Mouse (Mus musculus) heart, postnatal 25 days (tissue): ENCODE measurements around the gene Med13l. TPM values are rescaled to one million over a fixed set of nuclear protein-coding genes. Genes with fewer than 3 reads are reported as not detected.
"Not testable (repeated sequence)": the region's sequence is repeated elsewhere in the genome, so short reads cannot be mapped to it uniquely, and the experiment has no call there.

Experiments used
- DNase-seq: peaks from one replicate; pipeline ENCODE4 v3.0.0; 2022; ENCODE audit warnings: low spot score
- intact Hi-C: fragments of 180-260 bp; cut with DNase I; formaldehyde crosslinking; loops from one replicate; pipeline ENCODE4 v1.15.1; 2025
- total RNA-seq, 2 experiments: library from RNA; stranded (reverse); gene quantifications; 2 replicates each; pipeline ENCODE4 v1.2.3; 2021

Gene Med13l
- total RNA-seq, 2 experiments from 2014 or later, result 29.9 to 30.8 TPM

DNA sequence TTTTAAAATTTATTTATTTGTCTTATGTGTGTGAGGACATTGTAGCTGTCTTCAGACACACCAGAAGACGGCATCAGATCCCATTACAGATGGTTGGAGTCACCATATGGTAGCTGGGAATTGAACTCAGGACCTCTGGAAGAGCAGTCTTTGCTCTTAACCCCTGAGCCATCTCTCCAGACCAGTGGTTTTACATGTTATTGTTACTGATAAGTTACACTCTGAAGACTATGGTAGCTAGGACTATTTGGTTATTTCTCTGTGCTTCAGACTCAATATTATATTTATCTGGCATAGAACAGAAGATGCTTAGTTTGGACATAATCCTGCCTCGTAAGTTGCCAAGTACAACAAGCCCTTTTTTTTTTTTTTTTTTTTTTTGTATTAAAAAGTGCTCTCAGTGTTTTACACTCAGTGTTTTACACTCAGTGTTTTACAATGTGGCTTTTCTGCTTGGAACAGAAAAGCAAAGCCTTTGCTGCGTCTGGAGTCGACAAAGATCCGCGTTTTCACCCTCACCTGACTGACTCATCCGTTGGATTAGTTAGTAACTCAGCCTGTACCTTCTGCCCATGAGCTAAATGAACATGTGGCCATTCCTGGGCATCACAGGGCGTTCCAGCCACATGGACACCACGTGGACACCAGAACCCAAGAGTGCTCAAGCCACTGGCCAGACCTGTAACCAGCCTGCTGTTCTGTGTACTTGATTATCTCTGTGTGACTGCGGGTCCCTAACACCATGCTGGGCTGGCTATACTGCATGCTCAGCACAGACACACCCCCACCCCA, 88.9 kb downstream of the Med13l start:
- intact Hi-C loops, result no loop called here
- DNase-seq, result no peak

DNA sequence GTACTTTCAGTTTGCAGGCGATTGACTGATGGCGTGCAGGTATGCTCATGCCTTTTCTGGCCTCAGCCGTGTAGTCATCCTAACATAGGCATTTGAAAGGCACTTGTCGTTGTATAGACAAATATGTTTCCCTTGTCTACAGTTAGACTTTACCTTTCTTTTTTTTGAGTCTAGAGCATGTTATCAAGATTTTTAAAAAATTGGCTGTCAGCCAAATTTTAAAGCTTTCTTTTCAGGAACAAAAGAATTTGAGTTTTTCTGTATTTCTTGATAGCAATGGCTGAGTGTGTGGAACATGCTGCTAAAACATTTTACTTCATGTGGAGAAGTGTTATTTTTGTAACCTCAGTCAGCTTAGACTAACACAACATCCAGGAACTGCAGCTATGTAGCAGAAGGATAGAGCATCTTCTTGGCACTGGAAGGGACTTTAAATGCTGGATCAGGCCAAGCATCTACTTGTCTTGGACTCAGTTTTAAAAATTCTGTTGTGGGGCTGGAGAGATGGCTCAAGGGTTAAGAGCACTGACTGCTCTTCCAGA, 89.6 kb downstream of the Med13l start:
- intact Hi-C loops, result no loop called here
- DNase-seq, result no peak

DNA sequence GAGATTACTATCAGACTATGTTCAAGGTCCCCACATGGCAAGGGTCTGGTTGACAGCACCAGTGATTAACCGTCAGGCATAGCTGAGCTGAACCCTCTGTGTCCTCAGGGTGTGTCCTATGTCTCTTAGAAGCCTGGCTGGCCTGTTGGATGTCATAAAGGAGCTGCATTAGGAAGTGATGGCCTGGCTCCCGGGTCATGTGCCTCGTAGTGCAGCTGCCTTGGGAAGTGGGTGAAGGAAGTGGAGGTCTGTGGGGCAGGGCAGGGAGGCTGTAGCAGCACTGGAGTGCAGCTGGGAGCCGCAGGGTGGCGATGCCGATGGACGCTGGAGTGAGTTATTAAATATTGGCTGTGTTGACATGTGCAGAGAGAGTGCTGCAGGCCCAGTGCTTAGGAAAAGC, 90.3 kb downstream of the Med13l start:
- intact Hi-C loops, result no loop called here
- no peak for DNase-seq

DNA sequence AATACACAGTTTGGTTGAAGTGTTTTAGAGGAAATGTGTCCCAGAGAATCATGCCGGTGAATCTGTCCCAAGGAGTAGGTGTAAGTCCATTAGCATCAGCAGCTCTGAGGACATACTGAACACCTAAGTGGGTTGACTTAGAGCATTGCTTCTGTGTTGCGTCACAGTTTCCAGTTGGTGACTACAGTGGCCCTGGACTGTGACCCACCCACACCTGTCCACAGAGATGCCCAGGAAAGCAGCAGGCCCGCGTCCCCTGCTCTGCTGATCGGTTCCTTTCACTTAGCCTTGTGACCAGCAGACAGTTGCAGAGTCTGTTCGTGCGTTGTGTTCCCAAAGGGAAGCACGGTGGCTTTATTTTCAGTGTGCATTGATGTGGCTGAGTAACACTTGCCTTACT, 92.1 kb downstream of the Med13l start:
- no peak for DNase-seq
- intact Hi-C loops, result loop anchor here (2.0 kb wide), 1 partner anchor 322 kb away; no protein-coding TSS in a partner anchor

DNA sequence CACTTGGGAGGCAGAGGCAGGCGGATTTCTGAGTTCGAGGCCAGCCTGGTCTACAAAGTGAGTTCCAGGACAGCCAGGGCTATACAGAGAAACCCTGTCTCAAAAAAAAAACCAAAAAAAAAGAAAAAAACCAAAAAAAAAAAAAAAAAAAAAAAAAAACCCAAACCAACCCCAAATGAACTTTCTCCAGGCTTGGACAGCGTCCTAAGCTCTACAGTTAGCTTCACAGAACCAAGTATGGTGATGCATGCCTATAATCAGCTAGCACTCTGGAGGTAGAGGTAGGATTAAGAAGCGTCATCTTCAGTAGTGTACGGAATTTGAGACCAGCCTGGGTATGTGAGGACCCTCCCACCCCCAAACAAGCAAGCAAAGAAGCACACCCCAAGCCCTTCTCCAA, 92.6 kb downstream of the Med13l start:
- DNase-seq, result not testable (repeated sequence)
- intact Hi-C loops, result loop anchor here (2.0 kb wide), 1 partner anchor 322 kb away; no protein-coding TSS in a partner anchor

DNA sequence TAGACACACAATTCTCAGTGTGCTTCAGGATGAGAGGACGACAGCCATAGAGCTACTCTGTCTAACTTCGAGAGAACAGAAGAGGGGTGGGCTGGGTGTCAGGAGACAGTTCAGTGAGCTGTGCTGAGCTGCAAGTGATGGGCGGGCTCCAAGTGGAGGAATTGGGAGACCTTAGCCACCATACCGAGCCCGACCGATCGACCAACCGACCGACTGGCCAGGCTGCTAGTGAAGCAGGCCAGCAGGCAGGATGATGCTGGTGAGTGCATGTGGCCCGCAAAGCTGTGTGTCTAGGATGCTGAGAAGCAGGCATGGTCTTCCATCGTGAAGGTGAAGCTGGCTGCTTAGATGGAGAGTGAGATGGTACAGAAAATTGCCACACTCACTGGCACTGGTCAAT, 94.1 kb downstream of the Med13l start:
- intact Hi-C loops, result loop anchor here (2.0 kb wide), 2 partner anchors 56 to 386 kb away; no protein-coding TSS in a partner anchor
- no peak for DNase-seq

DNA sequence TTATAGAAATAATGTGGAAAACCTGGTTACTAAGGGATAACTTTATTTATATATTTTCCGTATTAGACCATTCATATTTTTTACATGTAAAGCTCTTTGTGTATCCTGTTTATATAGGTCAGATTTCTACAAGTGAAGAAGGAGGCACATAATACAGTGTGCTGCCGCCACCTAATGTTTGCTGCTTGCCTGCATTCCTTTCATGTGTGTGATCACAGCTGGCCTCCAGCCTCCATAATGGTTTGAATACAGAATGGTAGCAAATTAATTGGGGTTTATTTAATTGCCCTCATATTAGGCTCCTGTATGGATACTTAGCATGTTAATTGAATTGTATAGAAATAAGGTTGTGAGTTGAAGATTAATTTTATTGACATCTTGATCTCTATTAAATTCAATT, 94.5 kb downstream of the Med13l start:
- no peak for DNase-seq
- intact Hi-C loops, result loop anchor here (2.0 to 5.0 kb wide), 4 partner anchors 52 to 386 kb away; no protein-coding TSS in a partner anchor

DNA sequence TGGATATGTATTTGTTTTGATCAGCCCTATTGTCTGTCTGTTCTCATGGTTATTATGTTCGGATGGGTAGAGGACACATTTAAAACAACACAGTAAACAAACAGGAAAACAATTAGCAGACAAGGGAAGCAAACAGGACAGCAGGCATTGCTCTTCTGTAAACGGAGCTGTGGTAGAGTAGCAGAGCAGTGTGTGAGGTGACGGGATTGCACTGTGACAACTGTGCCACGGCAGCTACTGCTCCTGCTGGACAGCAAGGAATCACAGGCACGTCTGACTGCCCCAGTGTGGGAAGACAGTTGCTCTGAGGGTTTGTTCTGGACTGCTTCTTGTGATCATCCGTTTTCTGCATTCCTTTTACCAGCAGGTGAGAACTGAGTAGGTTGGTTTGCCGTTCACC, 94.9 kb downstream of the Med13l start:
- intact Hi-C loops, result loop anchor here (2.0 to 5.0 kb wide), 4 partner anchors 52 to 387 kb away; no protein-coding TSS in a partner anchor
- no peak for DNase-seq

DNA sequence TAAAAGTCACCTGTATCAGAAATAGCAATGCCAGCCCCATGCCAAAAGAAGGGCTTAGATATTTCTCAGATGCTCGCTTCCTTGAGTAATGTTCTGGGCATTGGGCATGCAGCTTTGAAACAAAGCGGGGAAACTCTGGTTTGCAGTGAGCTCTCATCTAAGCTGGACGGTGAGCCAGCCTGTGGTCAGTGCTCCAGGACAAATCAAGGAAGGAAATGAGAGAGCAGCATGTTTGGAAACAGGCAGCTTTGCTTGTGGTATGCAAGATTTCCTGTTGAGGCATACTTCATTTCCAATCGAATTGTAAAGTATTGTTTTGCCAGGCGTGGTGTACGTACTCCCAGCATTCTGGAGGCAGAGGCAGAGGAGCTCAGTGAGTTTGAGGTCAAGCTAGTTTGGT, 95.5 kb downstream of the Med13l start:
- no peak for DNase-seq

DNA sequence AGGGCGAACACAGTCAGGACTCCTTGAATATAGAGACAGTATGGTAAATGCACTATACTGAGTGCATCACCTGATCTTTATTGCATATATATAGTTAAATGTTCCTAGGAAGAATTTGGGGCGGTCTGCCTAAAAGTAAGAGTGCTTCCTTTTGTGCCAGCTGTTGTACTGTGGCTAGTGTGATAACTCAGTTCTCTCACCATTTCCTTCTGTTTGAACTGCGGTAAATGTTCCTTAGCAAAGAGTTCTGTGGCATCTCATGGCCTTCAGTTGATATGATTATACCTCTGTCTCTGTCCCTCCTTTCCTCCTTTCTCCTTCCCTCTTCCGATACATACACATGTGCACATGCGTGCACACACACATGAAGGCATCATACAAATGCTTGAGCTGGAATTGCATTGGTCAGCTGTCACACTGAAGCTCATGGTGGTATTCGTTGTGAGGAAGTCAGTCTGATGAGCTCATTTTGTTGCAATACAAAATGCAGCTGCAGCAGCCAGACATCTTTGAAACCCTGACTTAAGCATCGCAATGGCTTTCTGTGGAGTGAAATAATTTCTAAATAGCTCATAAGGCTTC, 97.9 kb downstream of the Med13l start:
- intact Hi-C loops, result loop anchor here (5.0 kb wide), 2 partner anchors 49 to 79 kb away; no protein-coding TSS in a partner anchor
- DNase-seq, result no peak

More for the DNA sequence above, 95.5 kb downstream of the Med13l start:
- intact Hi-C loops, result loop anchor here (2.0 to 5.0 kb wide), 4 partner anchors 51 to 387 kb away; no protein-coding TSS in a partner anchor

DNA sequence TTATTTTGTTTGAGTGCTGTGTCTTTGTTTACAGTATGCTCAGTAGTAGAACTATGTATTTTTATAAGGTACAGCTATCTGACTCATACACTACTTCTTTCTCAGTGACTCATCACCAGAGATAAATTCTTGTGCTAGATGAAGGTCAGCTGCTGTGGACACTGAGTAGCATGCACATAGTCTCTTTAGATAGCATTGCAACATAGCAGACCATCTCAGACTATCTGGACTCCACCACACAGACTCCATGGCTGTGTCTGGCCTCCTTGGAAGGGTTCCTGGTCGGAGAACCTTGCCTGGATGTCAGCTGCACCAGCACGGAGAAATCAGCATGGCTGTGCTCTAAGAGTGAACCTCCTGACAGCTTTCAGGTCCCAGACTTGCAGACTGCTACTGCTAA, 99.2 kb downstream of the Med13l start:
- peak; percentile 36 for DNase-seq
- intact Hi-C loops, result loop anchor here (5.0 kb wide), 2 partner anchors 48 to 78 kb away; no protein-coding TSS in a partner anchor

DNA sequence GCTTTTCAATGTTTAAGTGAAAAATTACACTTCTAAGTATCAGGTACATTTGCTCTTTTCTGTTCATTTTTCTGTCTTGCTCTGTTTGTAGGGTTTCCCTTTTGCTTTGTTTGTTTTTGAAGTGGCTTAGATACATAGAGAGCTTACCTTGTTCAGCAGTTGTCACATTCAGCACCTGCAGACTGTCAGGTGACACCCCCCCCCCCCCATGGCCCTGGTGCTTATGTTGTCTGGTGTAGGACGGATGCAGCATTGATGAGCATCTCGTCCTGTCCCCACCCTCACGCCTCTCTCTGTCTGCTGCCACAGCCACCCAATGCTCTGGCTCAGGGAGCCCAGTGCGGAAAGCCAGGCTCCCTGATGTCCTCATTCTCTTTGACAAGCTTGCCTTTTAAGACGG, 101.3 kb downstream of the Med13l start:
- no peak for DNase-seq
- intact Hi-C loops, result no loop called here

DNA sequence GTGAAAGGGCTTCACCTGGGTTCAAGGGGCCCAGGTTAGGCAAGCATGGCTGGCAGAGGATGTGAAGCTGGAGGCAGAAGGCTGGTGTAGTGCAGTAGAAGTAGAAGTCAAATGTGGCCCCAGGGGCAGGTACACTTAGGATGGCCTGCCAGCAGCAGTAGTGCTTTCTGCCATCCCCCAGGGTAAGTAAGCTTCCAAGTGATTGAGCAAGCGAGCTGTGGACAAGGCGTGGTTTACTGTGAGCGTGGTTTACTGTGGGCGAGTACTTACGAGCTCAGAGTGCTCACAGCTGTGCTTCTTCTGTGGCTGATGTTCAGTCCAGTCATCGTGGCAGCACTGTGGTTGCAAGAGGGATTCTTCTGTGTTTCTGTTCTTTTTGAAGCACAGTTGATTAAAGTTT, 103.5 kb downstream of the Med13l start:
- peak; percentile 70 for DNase-seq
- intact Hi-C loops, result no loop called here

DNA sequence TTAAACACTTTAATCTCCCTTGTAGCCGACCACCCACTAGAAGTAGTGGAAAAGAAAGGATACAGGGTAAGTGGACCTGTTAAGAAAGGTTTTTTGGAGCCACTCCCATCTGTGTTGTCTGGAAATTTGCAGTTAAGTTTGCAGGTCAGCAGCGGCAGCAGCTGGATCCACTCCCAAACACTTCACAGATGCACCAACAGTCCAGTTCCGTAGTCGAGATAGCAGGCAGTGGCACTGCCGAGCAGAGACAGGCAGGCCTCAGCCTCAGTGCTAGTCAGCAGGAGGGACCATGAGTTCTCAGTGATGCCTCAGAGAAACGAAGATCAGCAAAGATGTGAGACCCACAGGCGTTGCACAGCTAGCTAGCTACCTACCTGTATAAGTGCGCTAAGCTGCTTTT, 104.5 kb downstream of the Med13l start:
- intact Hi-C loops, result no loop called here
- DNase-seq, result no peak

DNA sequence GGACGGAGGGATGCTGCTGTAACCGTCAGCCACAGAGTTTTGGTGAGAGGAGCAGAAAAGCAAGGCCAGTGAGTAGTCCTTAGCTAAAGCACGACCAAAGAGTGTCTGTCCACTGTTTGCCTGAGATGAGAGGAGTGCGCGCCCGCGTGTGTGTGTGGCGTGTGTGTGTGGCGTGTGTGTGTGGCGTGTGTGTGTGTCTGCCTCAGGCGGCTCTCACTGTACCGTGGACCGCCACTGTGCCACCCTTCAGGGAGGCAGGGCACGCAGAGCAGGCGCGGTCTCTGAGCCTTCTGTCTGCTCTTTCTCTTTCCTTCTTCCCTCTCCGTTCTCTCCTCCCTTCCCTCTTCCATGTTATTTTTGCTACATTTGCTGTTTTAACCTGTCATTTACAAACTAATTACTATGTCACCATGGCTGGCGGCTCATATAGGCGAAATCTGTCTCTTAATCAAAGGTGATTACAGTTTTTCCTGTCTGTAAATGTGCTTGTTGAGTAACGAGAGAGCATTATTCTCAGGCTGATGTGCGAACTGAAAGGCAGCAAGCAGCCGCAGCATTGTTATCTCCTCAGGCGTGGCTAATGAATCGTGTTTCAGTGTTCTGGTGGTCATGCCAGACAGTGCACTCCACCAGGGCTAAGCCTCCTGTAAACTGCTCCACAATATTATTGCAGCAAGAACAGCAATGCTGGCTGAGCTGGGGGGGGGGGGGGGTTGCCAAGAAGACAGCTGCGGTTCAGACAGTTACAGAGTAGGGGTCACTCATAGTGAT, 106.1 kb downstream of the Med13l start:
- intact Hi-C loops, result no loop called here
- no peak for DNase-seq

DNA sequence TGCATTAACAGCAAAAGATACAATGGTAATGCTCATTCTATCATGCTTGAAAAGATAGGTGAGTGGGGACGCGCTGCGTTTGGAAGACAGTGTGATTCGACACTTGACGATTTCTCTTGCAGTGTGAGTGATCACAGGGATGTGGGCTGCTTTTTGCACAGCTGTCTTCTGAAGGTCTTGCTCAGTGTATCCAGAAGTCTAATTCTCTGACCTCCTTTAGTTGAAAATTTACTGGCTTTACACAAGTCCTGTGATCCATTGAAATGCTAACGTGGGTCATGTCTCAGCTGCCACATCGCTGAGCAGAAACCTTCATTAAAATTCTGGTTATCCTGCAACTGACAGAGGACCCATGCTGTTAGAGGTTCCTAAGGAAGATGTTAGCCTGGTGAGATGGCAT, 107.4 kb downstream of the Med13l start:
- intact Hi-C loops, result no loop called here
- DNase-seq, result no peak

DNA sequence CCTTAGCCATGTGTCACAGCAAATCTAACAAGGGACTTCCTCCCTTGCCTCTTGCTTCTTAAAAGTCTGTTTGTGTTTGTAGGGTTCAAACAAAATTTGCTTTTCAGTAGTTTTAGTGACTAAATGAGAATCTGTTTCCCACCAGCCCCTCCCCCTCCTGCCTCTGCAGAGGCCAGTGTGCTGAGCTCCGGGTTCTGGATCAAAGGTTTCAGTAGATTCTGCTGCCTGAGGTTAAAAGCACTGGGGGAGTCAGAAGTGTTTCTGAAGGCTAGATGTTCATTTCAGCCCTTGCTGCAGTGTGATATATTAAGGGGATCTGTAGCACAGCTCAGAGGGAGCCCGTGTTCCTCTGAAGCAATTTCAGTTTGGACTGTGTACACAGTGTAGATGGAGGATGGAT, 108.5 kb downstream of the Med13l start:
- no peak for DNase-seq
- intact Hi-C loops, result no loop called here

DNA sequence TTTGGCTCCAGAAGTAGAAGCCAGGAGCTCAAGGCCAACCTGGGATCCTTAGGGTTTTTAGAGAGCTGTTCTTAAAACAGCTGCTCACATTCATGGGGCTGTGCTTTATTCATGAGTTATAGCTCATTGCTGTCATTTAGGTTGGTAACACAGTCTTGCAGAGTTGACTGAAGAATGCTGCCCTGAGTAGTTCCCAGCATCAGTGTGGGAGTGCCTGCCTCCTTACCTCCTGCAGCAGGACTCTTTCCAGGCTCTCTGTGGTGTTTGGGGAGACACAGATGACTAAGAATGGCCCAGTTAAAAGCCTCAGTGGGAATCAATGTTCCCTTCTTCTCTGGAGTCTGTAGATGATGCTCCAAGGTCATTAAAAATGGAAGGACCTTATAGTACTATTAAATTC, 111.6 kb downstream of the Med13l start:
- no peak for DNase-seq
- intact Hi-C loops, result no loop called here

DNA sequence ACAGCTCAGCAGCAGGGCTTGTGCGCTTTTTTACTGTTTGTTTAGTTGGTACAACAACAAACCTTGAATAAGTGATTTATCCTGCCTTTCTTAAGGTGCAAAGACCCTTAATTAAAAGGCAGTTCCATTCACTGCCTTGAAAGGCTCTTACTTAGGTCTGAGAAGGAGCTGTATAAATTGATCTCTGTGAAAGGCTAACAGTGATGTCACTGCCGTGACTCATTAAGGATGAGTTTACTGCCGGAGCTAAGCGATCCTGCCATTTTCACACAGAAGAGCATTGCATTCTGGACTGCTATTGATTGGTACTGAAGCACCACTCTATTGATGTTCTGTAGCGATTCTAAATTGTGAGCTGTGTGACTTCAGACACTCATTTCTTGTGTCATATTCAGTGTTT, 113.4 kb downstream of the Med13l start:
- intact Hi-C loops, result no loop called here
- DNase-seq, result no peak

DNA sequence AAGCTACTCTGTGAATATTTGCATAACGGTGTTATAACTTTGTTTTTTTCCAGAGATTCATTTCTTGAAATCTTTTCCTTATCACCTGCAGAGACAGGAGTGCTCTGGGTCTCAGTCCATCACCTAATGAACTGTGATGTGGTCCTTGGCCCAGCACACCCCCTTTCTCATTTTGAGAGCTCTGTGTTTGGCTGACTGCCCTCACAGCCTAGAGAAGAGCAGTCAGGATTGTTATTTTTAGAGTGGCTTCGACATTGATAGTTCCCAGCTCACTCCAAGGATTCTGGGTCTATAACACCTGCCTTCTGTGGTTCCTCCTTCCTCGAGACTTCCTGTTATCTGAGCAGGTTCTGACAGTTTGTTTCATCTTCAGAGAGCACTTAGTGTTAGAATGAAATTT, 113.8 kb downstream of the Med13l start:
- intact Hi-C loops, result no loop called here
- DNase-seq, result no peak
